Mouse (Mus musculus) heart, embryonic 15.5 days (tissue): ENCODE results near the gene Olfr792. TPM values are rescaled to one million over a fixed set of nuclear protein-coding genes. Genes with fewer than 3 reads are reported as not detected.

ENCODE experiments used
- ATAC-seq: fragments of 200-750 bp; cut with Nextera tagmentation; replicated peaks from 2 replicates; pipeline ENCODE4 v1.8.0; 2017; ENCODE audit warnings: low read depth, moderate TSS enrichment; ENCODE audit not compliant: insufficient number of reproducible peaks, insufficient read depth, low FRiP score
- H3K27ac ChIP-seq: fragments of 300-500 bp; sonication (generic); 2 replicates; pipeline ENCODE4 v1.5.1; 2015; ENCODE audit warnings: mild to moderate bottlenecking, inconsistent platforms
- H3K27me3 ChIP-seq: fragments of 300-500 bp; sonication (generic); 2 replicates; pipeline ENCODE4 v1.6.1; 2015; ENCODE audit warnings: inconsistent platforms
- H3K36me3 ChIP-seq: fragments of 300-500 bp; sonication (generic); 2 replicates; pipeline ENCODE4 v1.6.1; 2015; ENCODE audit warnings: mild to moderate bottlenecking, inconsistent platforms
- H3K4me1 ChIP-seq: fragments of 300-500 bp; sonication (generic); replicated peaks from 2 replicates; pipeline ENCODE4 v1.6.1; 2015; ENCODE audit warnings: inconsistent platforms
- H3K4me2 ChIP-seq: fragments of 300-500 bp; sonication (generic); 2 replicates; pipeline ENCODE4 v1.6.1; 2015; ENCODE audit warnings: inconsistent platforms, mild to moderate bottlenecking, moderate library complexity
- H3K4me3 ChIP-seq: fragments of 300-500 bp; sonication (generic); 2 replicates; pipeline ENCODE4 v1.5.1; 2015; ENCODE audit warnings: mild to moderate bottlenecking, inconsistent platforms
- H3K9ac ChIP-seq: fragments of 300-500 bp; sonication (generic); 2 replicates; pipeline ENCODE4 v1.6.1; 2015; ENCODE audit warnings: mild to moderate bottlenecking, inconsistent platforms
- H3K9me3 ChIP-seq: fragments of 300-500 bp; sonication (generic); replicated peaks from 2 replicates; pipeline ENCODE4 v1.6.1; 2016; ENCODE audit warnings: inconsistent platforms
- WGBS: fragments of 180-500 bp; shearing (Covaris S2); methylation state at CpG from one replicate; pipeline ENCODE4 v1.1.7; 2015; ENCODE audit warnings: mixed read lengths; 5-methylcytosine and 5-hydroxymethylcytosine counted together
- microRNA-seq: library from miRNA; unstranded; fragments of <30 nt; microRNA quantifications from one replicate; pipeline ENCODE4, GENCODE M21; 2016
- polyA plus RNA-seq: library from polyadenylated mRNA; unstranded; fragments of >200 nt; fragmentation: Nextera tagmentation; extraction: Ambion mirVana; gene quantifications from 2 replicates; pipeline ENCODE4 v1.2.1, GENCODE M21; 2015

Gene Olfr792
- not detected in 2 replicates for polyA plus RNA-seq

DNA sequence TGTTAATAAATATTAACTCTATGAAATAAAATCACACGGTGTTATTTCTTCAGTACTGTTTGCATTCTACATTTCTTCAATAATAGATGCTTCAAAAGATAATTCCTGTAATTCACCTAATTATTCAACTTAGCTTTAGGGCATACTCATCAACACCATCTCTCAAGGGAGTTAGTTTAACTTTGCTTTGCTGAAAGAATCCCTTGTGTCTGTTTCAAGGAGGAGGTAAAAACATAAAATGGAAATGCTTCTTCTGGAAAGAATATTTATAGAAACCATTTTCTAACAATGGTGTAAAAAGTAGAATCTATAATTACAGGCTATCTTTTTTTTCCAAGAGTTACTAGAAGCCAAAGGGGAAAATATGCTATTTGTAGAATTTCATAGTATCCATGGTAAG, at the start of gene Olfr792:
Gene Olfr792 (plus strand): TSS at position 301 of the 400 bp plus-strand sequence.
- H3K4me1 ChIP-seq: no peaks in the 10 kb centered on the region
- H3K9ac ChIP-seq: no peak within 1 kb of the TSS
- no peak for ATAC-seq
- no peaks in the 10 kb centered on the region for H3K27me3 ChIP-seq
- H3K4me2 ChIP-seq: no peak within 1 kb of the TSS
- H3K27ac ChIP-seq: no peak within 1 kb of the TSS
- H3K36me3 ChIP-seq: no peaks in the 10 kb centered on the region
- 75% methylated on average over 1 of the region's 1 CpGs for WGBS
- no peak within 1 kb of the TSS for H3K4me3 ChIP-seq
- H3K9me3 ChIP-seq: peaks cover under 1% of the 10 kb centered on the region; the same call in 1 of the 2 replicates

GRCm38 (mm10) chr10:129490101-129490500, 48.9 kb upstream of the Olfr792 start:
- no peak for ATAC-seq
- H3K4me1 ChIP-seq: no peaks in the 10 kb centered on the region
- no peaks in the 10 kb centered on the region for H3K9me3 ChIP-seq
- no peak overlapping the region for H3K27ac ChIP-seq
- H3K9ac ChIP-seq: no peak overlapping the region
- no peak overlapping the region for H3K4me2 ChIP-seq
- no peak overlapping the region for H3K4me3 ChIP-seq
- no peaks in the 10 kb centered on the region for H3K36me3 ChIP-seq
- WGBS: 65% methylated on average over 2 of the region's 2 CpGs
- no peaks in the 10 kb centered on the region for H3K27me3 ChIP-seq

GRCm38 (mm10) chr10:129498192-129498591, 40.8 kb upstream of the Olfr792 start, which contains the start of gene Olfr790:
Gene Olfr790, plus strand, starts transcription at chr10:129498492.
- ATAC-seq: no peak
- Histone ChIP-seq H3K4me2 (no peak within 1 kb of the TSS), H3K4me3 (no peak within 1 kb of the TSS), H3K27ac (no peak within 1 kb of the TSS), H3K27me3 (no peaks in the 10 kb centered on the region), H3K9me3 (no peaks in the 10 kb centered on the region), H3K9ac (no peak within 1 kb of the TSS), H3K36me3 (no peaks in the 10 kb centered on the region), H3K4me1 (no peaks in the 10 kb centered on the region)

GRCm38 (mm10) chr10:129521492-129521891, 17.5 kb upstream of the Olfr792 start, which contains the start of gene Olfr791:
Gene Olfr791, plus strand, starts transcription at chr10:129521792.
- no peaks in the 10 kb centered on the region for H3K9me3 ChIP-seq
- H3K36me3 ChIP-seq: no peaks in the 10 kb centered on the region
- no peak within 1 kb of the TSS for H3K4me3 ChIP-seq
- H3K9ac ChIP-seq: no peak within 1 kb of the TSS
- H3K27ac ChIP-seq: no peak within 1 kb of the TSS
- no peak within 1 kb of the TSS for H3K4me2 ChIP-seq
- no peak for ATAC-seq
- no peaks in the 10 kb centered on the region for H3K4me1 ChIP-seq
- 56% methylated on average over 3 of the region's 3 CpGs for WGBS
- no peaks in the 10 kb centered on the region for H3K27me3 ChIP-seq

GRCm38 (mm10) chr10:129549354-129549753, 10.4 kb downstream of the Olfr792 start:
- 34% methylated on average over 1 of the region's 1 CpGs for WGBS
- Histone ChIP-seq H3K27ac (no peak overlapping the region), H3K36me3 (no peaks in the 10 kb centered on the region), H3K9ac (no peak overlapping the region), H3K9me3 (no peaks in the 10 kb centered on the region), H3K4me3 (no peak overlapping the region), H3K27me3 (no peaks in the 10 kb centered on the region), H3K4me1 (no peaks in the 10 kb centered on the region), H3K4me2 (no peak overlapping the region)
- no peak for ATAC-seq

- Histone ChIP-seq H3K9me3 (no peaks in the 10 kb centered on the region), H3K4me3 (no peak within 1 kb of the TSS), H3K4me1 (no peaks in the 10 kb centered on the region), H3K27me3 (no peaks in the 10 kb centered on the region), H3K9ac (no peak within 1 kb of the TSS), H3K4me2 (no peak within 1 kb of the TSS), H3K36me3 (no peaks in the 10 kb centered on the region), H3K27ac (no peak within 1 kb of the TSS)
- no peak for ATAC-seq
- 66% methylated on average over 2 of the region's 2 CpGs for WGBS
Observed at GRCm38 (mm10) chr10:129567355-129567754, 28.4 kb downstream of the Olfr792 start, which contains the start of gene Olfr794. Gene Olfr794, plus strand, starts transcription at chr10:129567655.

DNA sequence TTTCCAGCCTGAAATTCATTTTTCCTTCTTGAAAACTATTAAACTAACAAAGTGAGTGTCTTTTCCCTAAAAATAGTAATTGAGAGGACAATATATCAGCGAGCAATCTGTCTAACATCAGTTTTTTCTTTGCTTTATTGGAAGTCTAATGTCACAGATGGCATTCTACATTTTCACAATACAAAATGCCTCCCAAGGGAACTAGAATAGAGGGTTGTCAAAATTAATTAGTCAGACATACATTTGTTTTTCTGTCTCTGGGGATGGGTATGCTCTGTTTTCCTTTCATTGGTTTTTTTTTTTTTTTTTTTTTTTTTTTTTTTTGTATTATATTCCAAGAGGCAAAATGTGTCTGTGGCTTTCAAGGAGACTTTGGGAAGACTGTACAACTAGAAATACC, 38.1 kb downstream of the Olfr792 start:
- Histone ChIP-seq H3K4me1 (no peaks in the 10 kb centered on the region), H3K9ac (no peak overlapping the region), H3K4me3 (no peak overlapping the region), H3K4me2 (no peak overlapping the region), H3K27me3 (no peaks in the 10 kb centered on the region), H3K36me3 (no peaks in the 10 kb centered on the region), H3K9me3 (no peaks in the 10 kb centered on the region), H3K27ac (no peak overlapping the region)
- 70% methylated on average over 1 of the region's 1 CpGs for WGBS
- no peak for ATAC-seq

Small RNAs within 50 kb of the gene (microRNA-seq; reads per million reads assigned to microRNA genes)
- gene Gm23252: not detected

Other genes starting within 250 kb of the Olfr792 start
- not detected in 2 replicates for gene Olfr780, start 221.0 kb upstream of the Olfr792 start, polyA plus RNA-seq
- gene Olfr781, start 210.3 kb upstream of the Olfr792 start, polyA plus RNA-seq: not detected in 2 replicates
- gene Olfr782, start 190.3 kb upstream of the Olfr792 start, polyA plus RNA-seq: not detected in 2 replicates
- gene Olfr784, start 155.1 kb upstream of the Olfr792 start, polyA plus RNA-seq: 0.04 and 0.09 TPM in 2 replicates
- gene Olfr785, start 133.7 kb upstream of the Olfr792 start, polyA plus RNA-seq: not detected in 2 replicates
- not detected in 2 replicates for gene Olfr786, start 111.9 kb upstream of the Olfr792 start, polyA plus RNA-seq
- gene Olfr787, start 77.3 kb upstream of the Olfr792 start, polyA plus RNA-seq: not detected in 2 replicates
- not detected in 2 replicates for gene Olfr788, start 68.2 kb upstream of the Olfr792 start, polyA plus RNA-seq
- gene Olfr789, start 54.4 kb upstream of the Olfr792 start, polyA plus RNA-seq: not detected in 2 replicates
- gene Olfr790, start 40.7 kb upstream of the Olfr792 start, polyA plus RNA-seq: not detected in 2 replicates
- gene Olfr791, start 17.4 kb upstream of the Olfr792 start, polyA plus RNA-seq: not detected in 2 replicates
- gene Olfr794, start 28.5 kb downstream of the Olfr792 start, polyA plus RNA-seq: not detected in 2 replicates
- not detected in 2 replicates for gene Olfr796, start 73.4 kb downstream of the Olfr792 start, polyA plus RNA-seq
- gene Olfr798, start 88.8 kb downstream of the Olfr792 start, polyA plus RNA-seq: not detected in 2 replicates
- gene Olfr799, start 98.3 kb downstream of the Olfr792 start, polyA plus RNA-seq: not detected in 2 replicates
- gene Olfr800, start 118.5 kb downstream of the Olfr792 start, polyA plus RNA-seq: not detected in 2 replicates
- gene Olfr801, start 134.7 kb downstream of the Olfr792 start, polyA plus RNA-seq: not detected in 2 replicates
- gene Olfr802, start 149.0 kb downstream of the Olfr792 start, polyA plus RNA-seq: not detected in 2 replicates
- not detected in 2 replicates for gene Olfr803, start 155.1 kb downstream of the Olfr792 start, polyA plus RNA-seq
- gene Olfr804, start 164.0 kb downstream of the Olfr792 start, polyA plus RNA-seq: not detected in 2 replicates
- gene Olfr805, start 190.2 kb downstream of the Olfr792 start, polyA plus RNA-seq: not detected in 2 replicates
- not detected in 2 replicates for gene Olfr806, start 202.8 kb downstream of the Olfr792 start, polyA plus RNA-seq
- not detected in 2 replicates for gene Olfr807, start 218.6 kb downstream of the Olfr792 start, polyA plus RNA-seq
- not detected in 2 replicates for gene Olfr808, start 226.3 kb downstream of the Olfr792 start, polyA plus RNA-seq
- not detected in 2 replicates for gene Olfr809, start 235.5 kb downstream of the Olfr792 start, polyA plus RNA-seq